Mouse (Mus musculus): ENCODE measurements around the gene Nrl. TPM values are rescaled to one million over a fixed set of nuclear protein-coding genes. Genes with fewer than 3 reads are reported as not detected.

Gene Nrl
- total and polyA plus RNA-seq, 3 experiments = 0.13 to 0.86 TPM; not detected in 1

DNA sequence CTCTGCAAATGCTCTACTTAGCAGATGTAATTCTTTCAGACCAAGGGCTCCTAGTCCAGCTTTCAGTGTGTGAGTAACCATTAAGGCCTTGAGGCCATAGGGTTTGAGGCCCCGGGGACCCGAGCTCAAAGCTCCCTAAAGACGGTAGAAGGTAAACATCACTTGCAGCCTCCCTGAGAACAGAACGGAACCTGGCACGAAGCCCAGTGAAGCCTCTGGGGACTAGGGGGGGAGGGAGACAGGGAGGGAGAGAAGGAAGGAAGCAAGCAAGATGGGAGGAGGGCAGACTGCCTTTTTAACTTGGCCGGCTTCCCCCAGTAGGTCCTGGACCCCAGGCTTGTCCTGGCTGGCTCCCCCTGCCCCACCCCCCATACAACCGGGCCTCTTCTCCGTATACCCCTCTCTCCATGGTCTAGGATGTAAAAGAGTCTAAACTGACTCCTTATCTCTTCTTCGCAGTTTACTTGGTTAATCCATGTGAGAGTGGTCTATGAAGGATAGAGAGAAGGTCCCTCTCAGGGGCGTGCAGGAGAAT is 16.1 kb upstream of the Nrl start:
- no peaks in the 10 kb centered on the region for H3K27me3 ChIP-seq (replicated peaks)
- peak overlapping the region; percentile 77 for H3K27ac ChIP-seq (ENCODE audit: insufficient read depth, low read depth)
- no peaks in the 10 kb centered on the region for H3K9me3 ChIP-seq (replicated peaks; ENCODE audit: low read length)
- TF ChIP-seq HCFC1 (IDR thresholded peaks at IDR 0.05; ENCODE audit: low read depth, low read length) (no peak), BHLHE40 (IDR thresholded peaks at IDR 0.05; ENCODE audit: low read depth, low read length) (peak; percentile 39; the same call in 1 of the 2 replicates), MAZ (IDR thresholded peaks at IDR 0.05; ENCODE audit: low read depth, low read length) (peak; percentile 73; the same call in 1 of the 2 replicates), SIN3A (IDR thresholded peaks at IDR 0.05; ENCODE audit: low read length) (peak; percentile 90; the same call in 1 of the 2 replicates), UBTF (IDR thresholded peaks at IDR 0.05; ENCODE audit: low read depth, low read length) (0 out of 2 replicates have a peak, but pooled peaks have one; percentile 29), NELFE (IDR thresholded peaks at IDR 0.05; ENCODE audit: low read depth, low read length) (no peak), IRF4 (IDR thresholded peaks at IDR 0.05; ENCODE audit: low read depth, low read length) (peak; percentile 33; the same call in 1 of the 2 replicates), CHD2 (IDR thresholded peaks at IDR 0.05; ENCODE audit: low read length) (peak; percentile 54; the same call in 1 of the 2 replicates)
- H3K4me2 ChIP-seq (ENCODE audit: insufficient read depth, low read depth, poor library complexity, severe bottlenecking) = peak overlapping the region; percentile 92; the same call in 1 of the 2 replicates
- DNase-seq (ENCODE audit: extremely low read depth) = peak; percentile 81
- dilution Hi-C loops (cut with MboI; ENCODE audit: extremely low pct_ligation_motif_present, extremely low pct_unique_long_range_greater_than_20kb, low sequenced_read_pairs) = no loop called here
- H3K9ac ChIP-seq (ENCODE audit: insufficient read depth, low read depth) = peak overlapping the region; percentile 97
- in situ Hi-C loops (cut with MboI; ENCODE audit: low pct_ligation_motif_present, low pct_unique_long_range_greater_than_20kb, low sequenced_read_pairs) = no loop called here
- peaks cover 15 to 50% of the 10 kb centered on the region in 2 experiments for H3K4me1 ChIP-seq (ENCODE audit: control insufficient read depth in 1 of 2, insufficient read depth in 2 of 2)
- H3K36me3 ChIP-seq (replicated peaks in 1 of 2; ENCODE audit: control insufficient read depth in 1 of 2, insufficient read depth in 1 of 2, low read length in 1 of 2) = peaks cover 40 to 46% of the 10 kb centered on the region in 2 experiments
- H3K79me2 ChIP-seq (replicated peaks; ENCODE audit: control insufficient read depth, extremely low read depth, insufficient read depth, poor library complexity, severe bottlenecking) = peaks cover 22% of the 10 kb centered on the region
- peak overlapping the region; percentile 83 to 93 (median 87) for H3K4me3 ChIP-seq (replicated peaks in 1 of 3; ENCODE audit: low read depth in 2 of 3, low read length in 2 of 3, poor library complexity in 1 of 3)

DNA sequence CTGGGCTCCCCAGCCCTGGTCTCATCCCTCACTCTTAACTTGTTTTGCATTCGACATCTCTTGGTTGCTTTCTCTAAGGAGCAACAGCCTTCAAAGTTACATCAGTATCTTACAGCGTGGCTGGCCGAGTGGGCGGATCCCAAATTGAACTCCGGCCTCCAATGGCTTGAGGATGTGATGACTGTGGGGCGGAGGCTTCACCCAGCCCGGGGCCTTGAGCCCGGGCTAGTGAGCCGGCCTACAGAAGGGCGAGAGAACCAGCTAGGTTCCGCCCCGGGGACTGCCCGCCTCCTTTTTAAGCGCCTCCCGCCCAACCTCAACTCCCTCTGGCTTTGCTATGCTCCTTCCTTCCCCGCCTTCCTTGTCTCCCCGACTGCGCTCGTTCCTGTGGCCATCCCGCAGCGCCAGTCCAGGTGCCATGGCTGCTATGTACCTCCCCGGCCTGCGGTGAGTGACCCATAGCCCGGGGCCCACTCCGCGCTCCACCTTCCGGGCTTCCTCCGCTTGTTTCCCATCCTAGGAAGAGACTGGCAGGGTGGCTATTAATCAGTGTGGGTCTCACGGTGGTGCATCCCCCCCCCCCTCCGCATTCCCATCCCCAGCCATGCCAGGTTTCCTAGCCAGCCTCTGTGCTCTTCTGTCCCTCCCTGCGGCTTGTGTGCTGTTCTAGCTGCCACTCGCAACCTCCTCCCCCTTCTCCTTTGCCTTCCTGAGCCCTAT is 15.4 kb upstream of the Nrl start, which contains the start of gene Pck2:
TSS of gene Pck2 (plus strand) at position 200 of the 720 bp plus-strand sequence.
- dilution Hi-C loops (cut with MboI; ENCODE audit: extremely low pct_ligation_motif_present, extremely low pct_unique_long_range_greater_than_20kb, low sequenced_read_pairs) (no loop called here), in situ Hi-C loops (cut with MboI; ENCODE audit: low pct_ligation_motif_present, low pct_unique_long_range_greater_than_20kb, low sequenced_read_pairs) (no loop called here)
- Histone ChIP-seq H3K79me2 (replicated peaks; ENCODE audit: control insufficient read depth, extremely low read depth, insufficient read depth, poor library complexity, severe bottlenecking) (peaks cover 22% of the 10 kb centered on the region), H3K9ac (ENCODE audit: insufficient read depth, low read depth) (peak within 1 kb of the TSS; percentile 97), H3K27me3 (replicated peaks) (no peaks in the 10 kb centered on the region), H3K27ac (ENCODE audit: insufficient read depth, low read depth) (peak within 1 kb of the TSS; percentile 77), H3K36me3 (replicated peaks in 1 of 2; ENCODE audit: control insufficient read depth in 1 of 2, insufficient read depth in 1 of 2, low read length in 1 of 2) (peaks cover 35 to 39% of the 10 kb centered on the region in 2 experiments), H3K4me1 (ENCODE audit: control insufficient read depth in 1 of 2, insufficient read depth in 2 of 2) (peaks cover 15 to 44% of the 10 kb centered on the region in 2 experiments), H3K4me2 (ENCODE audit: insufficient read depth, low read depth, poor library complexity, severe bottlenecking) (peak within 1 kb of the TSS; percentile 92), H3K9me3 (replicated peaks; ENCODE audit: low read length) (no peaks in the 10 kb centered on the region), H3K4me3 (replicated peaks in 1 of 3; ENCODE audit: low read depth in 2 of 3, low read length in 2 of 3, poor library complexity in 1 of 3) (peak within 1 kb of the TSS; percentile 83 to 93 (median 87))
- DNase-seq (ENCODE audit: extremely low read depth) = peak; percentile 98
- peak; percentile 78; the same call in 1 of the 2 replicates for TF ChIP-seq MAZ (IDR thresholded peaks at IDR 0.05; ENCODE audit: low read depth, low read length)
- peak; percentile 51; the same call in 1 of the 2 replicates for TF ChIP-seq CHD1 (IDR thresholded peaks at IDR 0.05; ENCODE audit: low read depth, low read length)
- TF ChIP-seq MEF2A (IDR thresholded peaks at IDR 0.05; ENCODE audit: borderline replicate concordance, low read depth, low read length) = no peak; the same call in none of the 2 replicates
- TF ChIP-seq MXI1 (IDR thresholded peaks at IDR 0.05; ENCODE audit: low read depth, low read length) = peak; percentile 37; the same call in 1 of the 2 replicates
- peak; percentile 81 for TF ChIP-seq ZMIZ1 (IDR thresholded peaks at IDR 0.05; ENCODE audit: low read depth, low read length)
- no peak for TF ChIP-seq PAX5 (IDR thresholded peaks at IDR 0.05; ENCODE audit: low read length)
- TF ChIP-seq BHLHE40 (IDR thresholded peaks at IDR 0.05; ENCODE audit: low read depth, low read length) = no peak
- TF ChIP-seq KAT2A (IDR thresholded peaks at IDR 0.05; ENCODE audit: insufficient replicate concordance, low read length) = 0 out of 2 replicates have a peak, but pooled peaks have one; percentile 60
- TF ChIP-seq POLR2A (IDR thresholded peaks at IDR 0.05; ENCODE audit: low read depth, low read length) = peak; percentile 85
- no peak for TF ChIP-seq GABPA (IDR thresholded peaks at IDR 0.05; ENCODE audit: insufficient replicate concordance, low read depth, low read length)
- no peak for TF ChIP-seq IRF4 (IDR thresholded peaks at IDR 0.05; ENCODE audit: low read depth, low read length)
- peak; percentile 33; the same call in 1 of the 2 replicates for TF ChIP-seq ETS1 (conservative IDR thresholded peaks at IDR 0.05; ENCODE audit: low read depth, low read length)
- TF ChIP-seq NRF1 (IDR thresholded peaks at IDR 0.05; ENCODE audit: low read depth, low read length) = peak; percentile 43; the same call in 1 of the 2 replicates
- TF ChIP-seq MYC (IDR thresholded peaks at IDR 0.05; ENCODE audit: low read depth, low read length) = peak; percentile 99
- no peak for TF ChIP-seq ZC3H11A (IDR thresholded peaks at IDR 0.05; ENCODE audit: low read depth, low read length)
- peak; percentile 62 for TF ChIP-seq TCF12 (IDR thresholded peaks at IDR 0.05; ENCODE audit: low read depth, low read length)
- 0 out of 2 replicates have a peak, but pooled peaks have one; percentile 46 for TF ChIP-seq E2F4 (IDR thresholded peaks at IDR 0.05; ENCODE audit: insufficient replicate concordance, low read depth, low read length)
- peak; percentile 59; the same call in 1 of the 2 replicates for TF ChIP-seq HCFC1 (IDR thresholded peaks at IDR 0.05; ENCODE audit: low read depth, low read length)
- no peak for TF ChIP-seq ZKSCAN1 (IDR thresholded peaks at IDR 0.05; ENCODE audit: borderline replicate concordance, low read depth, low read length)
- TF ChIP-seq EP300 (IDR thresholded peaks at IDR 0.05; ENCODE audit: low read length) = no peak
- 0 out of 2 replicates have a peak, but pooled peaks have one; percentile 38 for TF ChIP-seq RCOR1 (conservative IDR thresholded peaks at IDR 0.05; ENCODE audit: low read depth, low read length)
- 0 out of 2 replicates have a peak, but pooled peaks have one; percentile 36 for TF ChIP-seq JUND (conservative IDR thresholded peaks at IDR 0.05; ENCODE audit: low read depth, low read length)
- TF ChIP-seq USF2 (conservative IDR thresholded peaks at IDR 0.05; ENCODE audit: low read depth, low read length) = no peak
- peak; percentile 77 for TF ChIP-seq NELFE (IDR thresholded peaks at IDR 0.05; ENCODE audit: low read depth, low read length)
- no peak for TF ChIP-seq CTCF (conservative IDR thresholded peaks at IDR 0.05 in 1 of 2, IDR thresholded peaks at IDR 0.05 in 1 of 2; ENCODE audit: low read depth in 2 of 2, low read length in 2 of 2)
